18 mouse cellular contexts compared by ENCODE assay signal in genomic region chr11:117159257-117159945, GRCm38 (mm10). TPM values are rescaled to one million over a fixed set of nuclear protein-coding genes. Genes with fewer than 3 reads are reported as not detected.
DNase-seq lines count a peak whose midpoint lies in the region; ATAC-seq lines count a peak whose summit lies in the region.
"Had no signal": no experiment of that assay in that cellular context is flagged by ENCODE, and none has a peak within 500 bp of the region (broad histone marks: within the 10 kb centered on the region; RNA-seq: fewer than 3 reads in every experiment).

No protein-coding gene starts in this region.

- H3K9me3 ChIP-seq in heart, embryonic 16.5 days (replicated peaks; ENCODE audit: control insufficient read depth, low read length): no peaks in the 10 kb centered on the region; the same call in 1 of the 2 replicates
- peaks cover 5% of the 10 kb centered on the region for H3K9me3 ChIP-seq in heart, embryonic 12.5 days (replicated peaks)
- H3K9me3 ChIP-seq: forebrain, embryonic 15.5 days; limb, embryonic 10.5 days; liver, embryonic 13.5 days; midbrain, embryonic 13.5 days had no signal

- H3K27ac ChIP-seq in heart, embryonic 16.5 days (ENCODE audit: low read length): peak overlapping the region; percentile 41; the same call in 1 of the 2 replicates
- no peak overlapping the region for H3K27ac ChIP-seq in heart, embryonic 12.5 days (ENCODE audit: poor library complexity, severe bottlenecking)
- H3K27ac ChIP-seq: hindbrain, postnatal 0 days; limb, embryonic 10.5 days; liver, embryonic 13.5 days; stomach, postnatal 0 days had no signal

- no peak overlapping the region for H3K4me3 ChIP-seq in heart, embryonic 16.5 days (ENCODE audit: low read length)
- no peak overlapping the region for H3K4me3 ChIP-seq in heart, embryonic 12.5 days
- H3K4me3 ChIP-seq: erythroblast, embryonic 14.5 days; forebrain, embryonic 15.5 days; limb, embryonic 10.5 days; liver, embryonic 13.5 days; midbrain, embryonic 13.5 days had no signal

- H3K4me2 ChIP-seq in heart, embryonic 16.5 days (ENCODE audit: low read depth, low read length): no peak overlapping the region
- H3K4me2 ChIP-seq in heart, embryonic 12.5 days: no peak overlapping the region
- H3K4me2 ChIP-seq: forebrain, embryonic 15.5 days; liver, embryonic 13.5 days; midbrain, embryonic 13.5 days had no signal

- no peak overlapping the region for H3K9ac ChIP-seq in heart, embryonic 16.5 days (ENCODE audit: low read length)
- H3K9ac ChIP-seq in heart, embryonic 12.5 days: no peak overlapping the region
- H3K9ac ChIP-seq: forebrain, embryonic 15.5 days; liver, embryonic 13.5 days; midbrain, embryonic 13.5 days had no signal

- no peak for ATAC-seq in heart, embryonic 16.5 days (replicated peaks; ENCODE audit: extremely low read depth, insufficient read depth, low FRiP score)
- no peak for ATAC-seq in heart, embryonic 12.5 days (ENCODE audit: insufficient number of reproducible peaks, low FRiP score)
- ATAC-seq in frontal cortex, adult (ENCODE audit: low TSS enrichment): no peak
- ATAC-seq: forebrain, embryonic 15.5 days; hindbrain, postnatal 0 days; midbrain, embryonic 13.5 days had no signal

- peaks cover 31% of the 10 kb centered on the region for H3K4me1 ChIP-seq in heart, embryonic 16.5 days (ENCODE audit: control insufficient read depth, insufficient read depth, low read length)
- H3K4me1 ChIP-seq in heart, embryonic 12.5 days (replicated peaks): peaks cover 52% of the 10 kb centered on the region

- peak; percentile 69 for DNase-seq in testis, postnatal 10 days (ENCODE audit: low spot score)
- no peak for DNase-seq in testis, postnatal 14 days (ENCODE audit: low spot score)
- peak; percentile 85 for DNase-seq in cerebellum, adult 9-10 months
- no peak for DNase-seq in thymus, adult 18-20 months
- DNase-seq: adrenal gland, postnatal 10 days; kidney, adult 11 months; kidney, postnatal 25 days; liver, embryonic 13.5 days; thymus, postnatal 36 days had no signal

- H3K27me3 ChIP-seq in heart, embryonic 16.5 days (ENCODE audit: control insufficient read depth, insufficient read depth, low read length): no peaks in the 10 kb centered on the region
- no peaks in the 10 kb centered on the region for H3K27me3 ChIP-seq in heart, embryonic 12.5 days (replicated peaks)
- H3K27me3 ChIP-seq: forebrain, embryonic 15.5 days; liver, embryonic 13.5 days; midbrain, embryonic 13.5 days had no signal

- 74% methylated on average over 13 of the region's 13 CpGs for WGBS in heart, embryonic 16.5 days
- 86% methylated on average over 13 of the region's 13 CpGs for WGBS in heart, embryonic 12.5 days

- peaks cover 30% of the 10 kb centered on the region for H3K36me3 ChIP-seq in heart, embryonic 16.5 days (ENCODE audit: control insufficient read depth, insufficient read depth)
- peaks cover 56% of the 10 kb centered on the region for H3K36me3 ChIP-seq in heart, embryonic 12.5 days

RNA-seq across cellular contexts. Expression of gene Sept9, which starts 40.1 kb away (rescaled TPM):
- 64.3 and 71.0 TPM in 2 replicates for polyA plus RNA-seq in heart, embryonic 16.5 days (2015; fragmentation: Nextera tagmentation; extraction: Ambion mirVana)
- 102 and 103 TPM in 2 replicates for polyA plus RNA-seq in heart, embryonic 12.5 days (2016; fragmentation: Nextera tagmentation; extraction: Ambion mirVana)

RNA-seq across cellular contexts. Expression of gene Sec14l1, which starts 44.4 kb away (rescaled TPM):
- polyA plus RNA-seq in heart, embryonic 16.5 days (2015; fragmentation: Nextera tagmentation; extraction: Ambion mirVana): 51.0 and 54.9 TPM in 2 replicates
- polyA plus RNA-seq in heart, embryonic 12.5 days (2016; fragmentation: Nextera tagmentation; extraction: Ambion mirVana): 53.4 and 56.6 TPM in 2 replicates

Comparison
In these comparisons a context has a peak if more than half of its experiments do, and no peak if none do; other contexts are left out.
1. DNase-seq: peak in testis, postnatal 10 days (single experiment) and cerebellum, adult 9-10 months (single experiment); none in testis, postnatal 14 days (single experiment) and thymus, adult 18-20 months (0 of 2).